Mouse (Mus musculus) hindbrain, embryonic 13.5 days (tissue): ENCODE data around the gene Fam76b. TPM values are rescaled to one million over a fixed set of nuclear protein-coding genes. Genes with fewer than 3 reads are reported as not detected.

Experiments
- ATAC-seq: fragments of 200-750 bp; cut with Nextera tagmentation; 2 replicates; pipeline ENCODE4 v1.8.0; 2017; ENCODE audit warnings: moderate TSS enrichment; ENCODE audit not compliant: low FRiP score
- H3K27ac ChIP-seq: fragments of 300-500 bp; sonication (generic); 2 replicates; pipeline ENCODE4 v1.5.1; 2015; ENCODE audit warnings: inconsistent platforms, mild to moderate bottlenecking, moderate library complexity
- H3K27me3 ChIP-seq: fragments of 300-500 bp; sonication (generic); 2 replicates; pipeline ENCODE4 v1.6.1; 2015; ENCODE audit warnings: mild to moderate bottlenecking, inconsistent platforms
- H3K36me3 ChIP-seq: fragments of 300-500 bp; sonication (generic); 2 replicates; pipeline ENCODE4 v1.6.1; 2015; ENCODE audit warnings: mild to moderate bottlenecking, inconsistent platforms
- H3K4me1 ChIP-seq: fragments of 300-500 bp; sonication (generic); replicated peaks from 2 replicates; pipeline ENCODE4 v1.6.1; 2015; ENCODE audit warnings: inconsistent platforms
- H3K4me2 ChIP-seq: fragments of 300-500 bp; sonication (generic); 2 replicates; pipeline ENCODE4 v1.6.1; 2015; ENCODE audit warnings: inconsistent platforms, mild to moderate bottlenecking, moderate library complexity
- H3K4me3 ChIP-seq: fragments of 300-500 bp; sonication (generic); 2 replicates; pipeline ENCODE4 v1.5.1; 2015; ENCODE audit warnings: mild to moderate bottlenecking, inconsistent platforms
- H3K9ac ChIP-seq: fragments of 300-500 bp; sonication (generic); 2 replicates; pipeline ENCODE4 v1.6.1; 2015; ENCODE audit warnings: mild to moderate bottlenecking, inconsistent platforms
- H3K9me3 ChIP-seq: fragments of 300-500 bp; sonication (generic); 2 replicates; pipeline ENCODE4 v1.6.1; 2016; ENCODE audit warnings: inconsistent platforms
- WGBS: fragments of 180-500 bp; shearing (Covaris S2); methylation state at CpG from one replicate; pipeline ENCODE4 v1.1.7; 2015; 5-methylcytosine and 5-hydroxymethylcytosine counted together
- polyA plus RNA-seq: library from polyadenylated mRNA; unstranded; fragments of >200 nt; fragmentation: Nextera tagmentation; extraction: Ambion mirVana; gene quantifications from 2 replicates; pipeline ENCODE4 v1.2.1, GENCODE M21; 2015

The Fam76b gene
- polyA plus RNA-seq, 1 experiment from 2014 or later: 23.4 TPM

GRCm38 (mm10) chr9:13875340-13875739 is 47.8 kb downstream of the Fam76b start:
- H3K4me1 ChIP-seq: no peaks in the 10 kb centered on the region
- no peak overlapping the region for H3K9ac ChIP-seq
- H3K4me3 ChIP-seq: no peak overlapping the region
- H3K27me3 ChIP-seq: no peaks in the 10 kb centered on the region
- no peaks in the 10 kb centered on the region for H3K9me3 ChIP-seq
- H3K36me3 ChIP-seq: no peaks in the 10 kb centered on the region
- ATAC-seq: no peak
- H3K4me2 ChIP-seq: no peak overlapping the region
- H3K27ac ChIP-seq: no peak overlapping the region
- WGBS: 57% methylated on average over 2 of the region's 2 CpGs

GRCm38 (mm10) chr9:13880761-13881160 is 53.2 kb downstream of the Fam76b start:
- Histone ChIP-seq H3K4me1 (no peaks in the 10 kb centered on the region), H3K9ac (no peak overlapping the region), H3K4me3 (no peak overlapping the region), H3K27ac (no peak overlapping the region), H3K36me3 (no peaks in the 10 kb centered on the region), H3K4me2 (no peak overlapping the region), H3K27me3 (no peaks in the 10 kb centered on the region), H3K9me3 (no peaks in the 10 kb centered on the region)
- WGBS: 68% methylated on average over 1 of the region's 1 CpGs
- ATAC-seq: no peak

- Histone ChIP-seq H3K9ac (no peak overlapping the region), H3K4me3 (no peak overlapping the region), H3K27ac (no peak overlapping the region), H3K4me2 (no peak overlapping the region), H3K9me3 (no peaks in the 10 kb centered on the region), H3K27me3 (no peaks in the 10 kb centered on the region), H3K36me3 (no peaks in the 10 kb centered on the region), H3K4me1 (no peaks in the 10 kb centered on the region)
- WGBS: 52% methylated on average over 2 of the region's 2 CpGs
- ATAC-seq: no peak
Observed at GRCm38 (mm10) chr9:13882478-13882877, 55.0 kb downstream of the Fam76b start.

- no peaks in the 10 kb centered on the region for H3K27me3 ChIP-seq
- no peak overlapping the region for H3K4me2 ChIP-seq
- 81% methylated on average over 5 of the region's 5 CpGs for WGBS
- ATAC-seq: no peak
- no peak overlapping the region for H3K9ac ChIP-seq
- no peak overlapping the region for H3K27ac ChIP-seq
- no peaks in the 10 kb centered on the region; the same call in 1 of the 2 replicates for H3K9me3 ChIP-seq
- H3K4me3 ChIP-seq: no peak overlapping the region
- H3K36me3 ChIP-seq: no peaks in the 10 kb centered on the region
- peaks cover 3% of the 10 kb centered on the region; the same call in 1 of the 2 replicates for H3K4me1 ChIP-seq
Observed at GRCm38 (mm10) chr9:13888981-13889380, 61.5 kb downstream of the Fam76b start.

GRCm38 (mm10) chr9:13889657-13890056 is 62.1 kb downstream of the Fam76b start:
- WGBS: 10% methylated on average over 9 of the region's 9 CpGs
- ATAC-seq: peak; percentile 94
- Histone ChIP-seq H3K9me3 (no peaks in the 10 kb centered on the region; the same call in 1 of the 2 replicates), H3K27me3 (no peaks in the 10 kb centered on the region), H3K4me1 (peaks cover 3% of the 10 kb centered on the region; the same call in 1 of the 2 replicates), H3K4me3 (no peak overlapping the region), H3K9ac (peak overlapping the region; percentile 62; the same call in 1 of the 2 replicates), H3K36me3 (no peaks in the 10 kb centered on the region), H3K4me2 (peak overlapping the region; percentile 22), H3K27ac (no peak overlapping the region)

- no peak overlapping the region for H3K4me3 ChIP-seq
- peaks cover 3% of the 10 kb centered on the region; the same call in 1 of the 2 replicates for H3K4me1 ChIP-seq
- no peak overlapping the region for H3K4me2 ChIP-seq
- peak; percentile 75 for ATAC-seq
- H3K36me3 ChIP-seq: no peaks in the 10 kb centered on the region
- H3K27ac ChIP-seq: no peak overlapping the region
- H3K9me3 ChIP-seq: no peaks in the 10 kb centered on the region; the same call in 1 of the 2 replicates
- no peaks in the 10 kb centered on the region for H3K27me3 ChIP-seq
- no peak overlapping the region for H3K9ac ChIP-seq
- WGBS: 56% methylated on average over 5 of the region's 5 CpGs
Observed at GRCm38 (mm10) chr9:13890171-13890570, 62.7 kb downstream of the Fam76b start.

GRCm38 (mm10) chr9:13891888-13892287 is 64.4 kb downstream of the Fam76b start:
- no peak overlapping the region for H3K9ac ChIP-seq
- no peak overlapping the region for H3K4me3 ChIP-seq
- H3K36me3 ChIP-seq: no peaks in the 10 kb centered on the region
- no peak overlapping the region for H3K4me2 ChIP-seq
- no peaks in the 10 kb centered on the region for H3K27me3 ChIP-seq
- no peaks in the 10 kb centered on the region; the same call in 1 of the 2 replicates for H3K9me3 ChIP-seq
- H3K4me1 ChIP-seq: peaks cover 15% of the 10 kb centered on the region
- no peak for ATAC-seq
- no peak overlapping the region for H3K27ac ChIP-seq
- 94% methylated on average over 6 of the region's 6 CpGs for WGBS

- peaks cover 15% of the 10 kb centered on the region for H3K4me1 ChIP-seq
- no peak for ATAC-seq
- no peaks in the 10 kb centered on the region; the same call in 1 of the 2 replicates for H3K9me3 ChIP-seq
- H3K4me2 ChIP-seq: no peak overlapping the region
- no peak overlapping the region for H3K4me3 ChIP-seq
- no peak overlapping the region for H3K9ac ChIP-seq
- WGBS: 68% methylated on average over 4 of the region's 4 CpGs
- H3K27ac ChIP-seq: no peak overlapping the region
- no peaks in the 10 kb centered on the region for H3K27me3 ChIP-seq
- no peaks in the 10 kb centered on the region for H3K36me3 ChIP-seq
Observed at GRCm38 (mm10) chr9:13893044-13893443, 65.5 kb downstream of the Fam76b start.

- Histone ChIP-seq H3K9me3 (no peaks in the 10 kb centered on the region; the same call in 1 of the 2 replicates), H3K4me3 (no peak overlapping the region), H3K4me1 (peaks cover 23% of the 10 kb centered on the region), H3K36me3 (no peaks in the 10 kb centered on the region), H3K9ac (no peak overlapping the region), H3K27me3 (no peaks in the 10 kb centered on the region), H3K4me2 (no peak overlapping the region), H3K27ac (no peak overlapping the region)
- ATAC-seq: no peak
- 83% methylated on average over 8 of the region's 8 CpGs for WGBS
Observed at GRCm38 (mm10) chr9:13894491-13894890, 67.0 kb downstream of the Fam76b start.

- ATAC-seq: no peak
- H3K4me2 ChIP-seq: no peak overlapping the region
- no peak overlapping the region for H3K9ac ChIP-seq
- WGBS: 92% methylated on average over 7 of the region's 7 CpGs
- H3K27ac ChIP-seq: no peak overlapping the region
- no peaks in the 10 kb centered on the region for H3K36me3 ChIP-seq
- no peak overlapping the region for H3K4me3 ChIP-seq
- no peaks in the 10 kb centered on the region; the same call in 1 of the 2 replicates for H3K9me3 ChIP-seq
- H3K4me1 ChIP-seq: peaks cover 23% of the 10 kb centered on the region
- H3K27me3 ChIP-seq: no peaks in the 10 kb centered on the region
Observed at GRCm38 (mm10) chr9:13894936-13895335, 67.4 kb downstream of the Fam76b start.

GRCm38 (mm10) chr9:13896055-13896454 is 68.5 kb downstream of the Fam76b start:
- H3K9me3 ChIP-seq: no peaks in the 10 kb centered on the region; the same call in 1 of the 2 replicates
- no peaks in the 10 kb centered on the region for H3K27me3 ChIP-seq
- peak overlapping the region; percentile 67 for H3K27ac ChIP-seq
- H3K4me1 ChIP-seq: peaks cover 20% of the 10 kb centered on the region
- 0 out of 2 replicates have a peak, but pooled peaks have one; percentile 41 for ATAC-seq
- no peak overlapping the region for H3K4me3 ChIP-seq
- H3K36me3 ChIP-seq: no peaks in the 10 kb centered on the region
- no peak overlapping the region for H3K4me2 ChIP-seq
- WGBS: 65% methylated on average over 6 of the region's 6 CpGs
- H3K9ac ChIP-seq: no peak overlapping the region

GRCm38 (mm10) chr9:13898510-13899305 is 71.2 kb downstream of the Fam76b start:
- no peaks in the 10 kb centered on the region for H3K36me3 ChIP-seq
- ATAC-seq: peak; percentile 62
- 65% methylated on average over 19 of the region's 19 CpGs for WGBS
- peak overlapping the region; percentile 13 for H3K9ac ChIP-seq
- no peak overlapping the region for H3K4me2 ChIP-seq
- H3K4me1 ChIP-seq: peaks cover 20% of the 10 kb centered on the region
- peak overlapping the region; percentile 60; the same call in 1 of the 2 replicates for H3K27ac ChIP-seq
- no peaks in the 10 kb centered on the region for H3K9me3 ChIP-seq
- H3K27me3 ChIP-seq: no peaks in the 10 kb centered on the region
- H3K4me3 ChIP-seq: no peak overlapping the region

GRCm38 (mm10) chr9:13902030-13902429 is 74.5 kb downstream of the Fam76b start:
- no peak for ATAC-seq
- 90% methylated on average over 3 of the region's 3 CpGs for WGBS
- Histone ChIP-seq H3K27me3 (no peaks in the 10 kb centered on the region), H3K9ac (no peak overlapping the region), H3K4me3 (no peak overlapping the region), H3K9me3 (no peaks in the 10 kb centered on the region), H3K27ac (no peak overlapping the region), H3K4me1 (peaks cover 8% of the 10 kb centered on the region), H3K4me2 (no peak overlapping the region), H3K36me3 (no peaks in the 10 kb centered on the region)
